Mouse (Mus musculus) spleen, adult 2 months (tissue): ENCODE results near the gene Epha2. TPM values are rescaled to one million over a fixed set of nuclear protein-coding genes. Genes with fewer than 3 reads are reported as not detected.
A peak's percentile ranks its signal among the peaks of the same experiment; 100 is the strongest.

Source experiments
- DNase-seq, 2 experiments: peaks; one replicate each; pipeline versions ENCODE4 v3.0.0 to v3.0.0-alpha.2; 2012 to 2021; ENCODE audit warnings: low spot score in 2 of 2, low read depth in 1 of 2
- H3K27ac ChIP-seq: fragments of 200-500 bp; 2 replicates; pipeline ENCODE4 v1.5.1; 2012; ENCODE audit warnings: low read length, inconsistent platforms; ENCODE audit not compliant: insufficient read depth
- H3K27me3 ChIP-seq: fragments of 200-500 bp; 2 replicates; pipeline ENCODE4 v1.6.1; 2012; ENCODE audit warnings: mild to moderate bottlenecking, moderate library complexity, low read length, inconsistent platforms; ENCODE audit not compliant: control insufficient read depth, insufficient read depth
- H3K36me3 ChIP-seq: fragments of 200-500 bp; 2 replicates; pipeline ENCODE4 v1.6.1; 2012; ENCODE audit warnings: mild to moderate bottlenecking, low read length, inconsistent platforms; ENCODE audit not compliant: control insufficient read depth, insufficient read depth
- H3K4me1 ChIP-seq: fragments of 200-500 bp; 2 replicates; pipeline ENCODE4 v1.6.1; 2011; ENCODE audit warnings: inconsistent platforms; ENCODE audit not compliant: control insufficient read depth, insufficient read depth, insufficient read length
- H3K4me3 ChIP-seq: fragments of 200-500 bp; 2 replicates; pipeline ENCODE4 v1.5.1; 2011; ENCODE audit warnings: mild to moderate bottlenecking, inconsistent platforms; ENCODE audit not compliant: insufficient read depth, insufficient read length; ENCODE audit errors: extremely low read depth
- CTCF ChIP-seq: fragments of 200-500 bp; IDR thresholded peaks from 2 replicates; pipeline ENCODE4 v1.5.1; 2011; ENCODE audit warnings: mild to moderate bottlenecking, inconsistent platforms; ENCODE audit not compliant: insufficient read depth, insufficient read length, insufficient replicate concordance; ENCODE audit errors: extremely low read depth
- POLR2A ChIP-seq: fragments of 200-500 bp; IDR thresholded peaks from 2 replicates; pipeline ENCODE4 v1.6.1; 2011; ENCODE audit warnings: low read depth, low read length, inconsistent platforms
- WGBS: fragments of 180-500 bp; shearing (Covaris S2); methylation state at CpG from one replicate; pipeline ENCODE4 v1.1.7; 2018; 5-methylcytosine and 5-hydroxymethylcytosine counted together
- polyA plus RNA-seq: library from polyadenylated mRNA; depleted of rRNA; stranded (reverse); fragments of >200 nt; gene quantifications from 2 replicates; pipeline ENCODE4 v1.2.3, GENCODE M21; 2012

Epha2 gene
- polyA plus RNA-seq, 1 experiment, result 8.0 TPM

DNA sequence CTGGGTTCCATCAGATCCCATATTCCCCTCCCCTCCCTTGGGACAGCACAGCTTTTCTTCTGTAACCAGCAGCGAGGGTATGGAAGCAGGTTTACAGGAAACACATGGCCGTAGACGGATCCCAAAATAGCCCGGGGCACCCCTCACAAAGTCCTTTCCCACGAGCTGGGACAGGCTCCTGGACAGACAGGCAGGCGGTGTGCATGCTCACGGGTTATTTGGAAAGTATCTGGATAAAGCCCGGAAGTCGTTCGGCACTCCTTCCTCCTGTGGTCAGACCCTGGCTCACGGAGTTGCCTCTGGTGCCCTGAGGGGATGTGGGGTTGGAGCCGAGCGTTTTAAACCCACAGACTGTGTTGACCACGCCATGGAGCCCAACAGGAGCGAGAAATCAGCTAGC lies 24.6 kb downstream of the Epha2 start:
- Histone ChIP-seq H3K4me1 (no peaks in the 10 kb centered on the region), H3K4me3 (no peak overlapping the region), H3K27ac (peak overlapping the region; percentile 16; the same call in 1 of the 2 replicates), H3K36me3 (no peaks in the 10 kb centered on the region), H3K27me3 (no peaks in the 10 kb centered on the region)
- no peak for DNase-seq
- WGBS, result 23% methylated on average over 15 of the region's 15 CpGs
- TF ChIP-seq CTCF, result no peak
- TF ChIP-seq POLR2A, result no peak

DNA sequence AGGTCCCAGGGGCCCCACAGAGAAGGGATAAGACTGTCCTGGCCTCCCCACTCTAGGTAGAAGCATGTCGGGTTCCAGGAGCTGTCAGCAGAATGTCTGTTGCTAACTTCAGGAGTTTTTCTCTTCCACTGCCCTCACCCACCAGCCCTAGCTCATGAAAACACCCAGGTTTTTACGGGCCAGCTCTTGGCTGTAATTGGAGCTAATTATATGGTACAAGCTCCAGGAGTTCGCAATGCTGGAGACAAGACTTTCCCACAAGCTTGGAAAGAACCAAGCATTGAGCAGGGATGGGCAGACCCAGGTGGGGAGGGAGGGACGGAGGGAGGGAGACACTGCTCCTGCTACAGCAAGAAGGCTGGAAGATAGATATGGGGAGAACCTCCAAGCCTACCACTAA lies 26.0 kb downstream of the Epha2 start:
- DNase-seq, result no peak
- H3K36me3 ChIP-seq, result no peaks in the 10 kb centered on the region
- H3K27me3 ChIP-seq, result no peaks in the 10 kb centered on the region
- no peak overlapping the region for H3K27ac ChIP-seq
- TF ChIP-seq CTCF (no peak), POLR2A (no peak)
- 81% methylated on average over 4 of the region's 4 CpGs for WGBS
- no peak overlapping the region for H3K4me3 ChIP-seq
- H3K4me1 ChIP-seq, result no peaks in the 10 kb centered on the region

DNA sequence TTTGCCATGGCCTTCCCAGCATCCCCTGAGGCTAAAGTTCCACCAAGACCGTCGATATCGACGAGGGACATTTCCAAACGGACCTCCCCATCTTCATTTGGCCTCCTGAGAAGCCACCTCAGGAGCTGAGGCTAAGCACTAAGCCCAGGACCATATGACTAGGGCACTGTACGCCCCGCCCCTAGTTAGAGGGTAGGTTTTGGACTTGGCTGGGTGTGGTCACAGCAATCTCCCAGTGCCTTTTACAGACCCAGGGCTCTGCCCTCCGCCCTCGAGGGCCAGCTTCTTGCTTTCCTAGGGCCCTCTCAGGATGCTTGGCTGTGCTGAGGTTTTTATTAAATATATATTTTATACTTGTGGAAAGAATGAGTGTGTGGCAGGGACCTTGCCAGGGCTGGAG lies 27.7 kb downstream of the Epha2 start:
- no peaks in the 10 kb centered on the region for H3K27me3 ChIP-seq
- H3K4me1 ChIP-seq, result no peaks in the 10 kb centered on the region
- H3K27ac ChIP-seq, result no peak overlapping the region
- DNase-seq, result no peak
- H3K4me3 ChIP-seq, result no peak overlapping the region
- H3K36me3 ChIP-seq, result no peaks in the 10 kb centered on the region
- WGBS, result 90% methylated on average over 9 of the region's 9 CpGs
- TF ChIP-seq POLR2A (no peak), CTCF (no peak)

DNA sequence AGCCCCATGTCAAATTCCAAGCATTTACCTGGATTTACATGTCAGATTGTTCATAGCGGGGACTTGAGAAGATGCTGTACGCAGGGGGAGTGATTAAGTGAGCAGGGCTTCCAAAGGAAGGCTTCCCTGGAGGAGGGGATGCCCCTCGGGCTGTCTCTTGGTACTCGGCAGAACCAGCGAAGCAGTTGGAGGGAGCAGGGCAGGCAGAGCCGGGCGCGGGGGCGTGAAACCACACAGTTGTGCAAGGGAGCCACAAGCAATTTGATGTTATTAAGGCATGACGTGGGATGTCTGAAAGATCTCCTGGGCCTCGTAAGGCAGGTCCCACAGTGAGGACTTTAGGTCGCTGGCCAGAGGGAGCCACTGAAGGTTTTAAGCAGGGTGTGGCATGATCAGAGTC lies 28.9 kb downstream of the Epha2 start:
- DNase-seq, result no peak
- no peak overlapping the region for H3K27ac ChIP-seq
- no peaks in the 10 kb centered on the region for H3K27me3 ChIP-seq
- H3K36me3 ChIP-seq, result no peaks in the 10 kb centered on the region
- WGBS, result 49% methylated on average over 12 of the region's 12 CpGs
- H3K4me1 ChIP-seq, result no peaks in the 10 kb centered on the region
- TF ChIP-seq CTCF (no peak), POLR2A (no peak)
- H3K4me3 ChIP-seq, result no peak overlapping the region

DNA sequence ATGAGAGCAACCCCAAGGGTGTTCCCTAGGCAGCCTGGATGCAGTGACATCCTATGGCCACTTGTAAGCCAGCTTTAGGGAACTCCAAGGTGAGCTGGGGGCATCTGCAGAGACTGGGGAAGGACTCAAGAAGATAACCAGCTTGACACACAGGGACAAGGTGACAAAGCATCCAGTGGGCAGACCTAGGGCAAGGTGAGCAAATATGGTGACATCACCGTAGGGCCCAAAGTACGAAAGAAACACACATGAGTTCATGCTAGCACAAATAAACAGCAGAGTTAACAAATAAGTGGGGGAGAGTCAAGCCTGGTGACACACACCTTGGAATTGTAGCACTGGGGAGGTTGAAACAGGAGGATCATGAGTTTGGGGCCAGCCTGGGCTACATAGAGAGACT lies 30.4 kb downstream of the Epha2 start:
- Histone ChIP-seq H3K27ac (no peak overlapping the region), H3K36me3 (no peaks in the 10 kb centered on the region), H3K4me3 (no peak overlapping the region), H3K27me3 (no peaks in the 10 kb centered on the region), H3K4me1 (no peaks in the 10 kb centered on the region)
- no peak for TF ChIP-seq POLR2A
- DNase-seq, result no peak
- 92% methylated on average over 2 of the region's 2 CpGs for WGBS

DNA sequence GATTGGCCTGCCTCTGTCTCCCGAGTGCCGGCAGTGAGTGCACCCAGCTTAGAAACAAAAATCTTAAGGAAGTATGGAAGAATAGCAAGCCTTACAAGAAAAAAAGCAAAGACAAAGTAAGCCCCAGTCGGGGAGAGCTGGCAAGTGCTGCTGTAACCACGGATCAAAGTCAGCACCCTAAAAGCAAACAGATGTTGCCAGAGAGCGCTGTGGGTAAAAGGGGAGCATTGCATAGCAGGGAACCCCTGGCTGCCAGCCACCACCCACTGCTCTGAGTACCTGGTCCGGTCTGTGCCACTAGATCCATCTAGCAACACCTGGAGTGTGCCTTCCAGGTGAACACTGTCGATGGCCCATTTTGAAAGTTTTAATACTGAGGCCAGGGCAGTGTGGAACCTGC lies 31.2 kb downstream of the Epha2 start:
- DNase-seq, result no peak
- Histone ChIP-seq H3K27me3 (no peaks in the 10 kb centered on the region), H3K4me3 (no peak overlapping the region), H3K27ac (no peak overlapping the region), H3K36me3 (no peaks in the 10 kb centered on the region), H3K4me1 (no peaks in the 10 kb centered on the region)
- 74% methylated on average over 7 of the region's 7 CpGs for WGBS
- TF ChIP-seq POLR2A (no peak), CTCF (no peak)

DNA sequence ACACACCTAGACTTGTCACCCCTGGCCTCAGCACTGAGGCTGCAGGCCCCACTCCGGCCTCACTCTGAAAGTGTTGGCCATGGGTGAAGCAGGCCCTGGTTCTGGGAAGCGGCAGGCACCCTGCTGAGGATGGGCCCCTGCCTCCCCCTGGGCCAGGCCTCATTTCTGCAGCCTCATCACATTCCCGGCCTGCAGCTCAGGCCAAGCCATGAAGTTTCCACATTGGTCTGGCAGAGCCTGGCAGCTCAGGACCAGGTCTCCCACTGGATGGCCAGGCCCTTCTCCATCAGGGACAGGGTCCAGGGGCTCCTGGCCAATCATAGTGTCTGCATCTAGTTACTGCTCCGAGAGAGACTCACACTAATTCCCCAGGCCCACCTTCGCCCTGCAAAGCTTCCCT lies 33.7 kb downstream of the Epha2 start:
- no peak overlapping the region for H3K27ac ChIP-seq
- DNase-seq, result no peak
- H3K27me3 ChIP-seq, result no peaks in the 10 kb centered on the region
- no peak for TF ChIP-seq POLR2A
- TF ChIP-seq CTCF, result no peak
- H3K4me1 ChIP-seq, result peaks cover 3% of the 10 kb centered on the region; the same call in 1 of the 2 replicates
- 84% methylated on average over 5 of the region's 5 CpGs for WGBS
- no peak overlapping the region for H3K4me3 ChIP-seq
- H3K36me3 ChIP-seq, result no peaks in the 10 kb centered on the region

DNA sequence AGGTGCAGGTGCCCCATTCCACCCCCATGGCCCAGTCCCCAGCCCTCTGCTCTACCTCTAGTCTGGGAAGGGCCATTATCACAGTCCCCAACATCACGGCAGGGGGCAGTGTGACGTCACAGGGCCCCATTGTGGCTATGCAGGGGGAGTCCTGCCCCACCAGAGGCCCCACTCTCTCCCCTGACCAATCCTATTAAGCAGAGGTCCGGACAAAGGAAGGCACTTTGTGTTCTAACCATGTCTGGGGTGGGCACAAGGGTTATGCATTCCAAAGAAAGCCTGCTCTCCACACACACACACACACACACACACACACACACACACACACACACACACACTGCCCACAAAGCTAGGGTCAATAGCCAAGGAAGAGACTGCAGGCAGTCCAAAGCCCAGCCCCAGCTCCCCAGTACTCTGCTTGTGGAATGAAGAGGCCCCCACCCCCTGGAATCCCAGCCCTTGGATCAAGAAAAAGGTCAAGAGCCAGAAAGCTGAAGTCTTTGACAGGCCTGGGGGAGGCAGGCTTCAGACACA lies 34.3 kb downstream of the Epha2 start:
- H3K27me3 ChIP-seq, result no peaks in the 10 kb centered on the region
- no peak overlapping the region for H3K4me3 ChIP-seq
- TF ChIP-seq POLR2A, result no peak
- no peak for TF ChIP-seq CTCF
- no peak for DNase-seq
- no peak overlapping the region for H3K27ac ChIP-seq
- H3K36me3 ChIP-seq, result no peaks in the 10 kb centered on the region
- WGBS, result 63% methylated on average over 3 of the region's 3 CpGs
- H3K4me1 ChIP-seq, result peaks cover 3% of the 10 kb centered on the region; the same call in 1 of the 2 replicates
